Mouse (Mus musculus) cortical plate, adult 2 months (tissue): Measurements from ENCODE around the gene 4930451I11Rik.
A peak's percentile ranks its signal among the peaks of the same experiment; 100 is the strongest.

ENCODE experiments used
- CTCF ChIP-seq: fragments of 200-500 bp; IDR thresholded peaks from 2 replicates; pipeline ENCODE4 v1.5.1; 2011; ENCODE audit warnings: mild to moderate bottlenecking, control low read depth, low read length; ENCODE audit not compliant: insufficient read depth; ENCODE audit errors: extremely low read depth
- POLR2A ChIP-seq: fragments of 200-500 bp; IDR thresholded peaks from 2 replicates; pipeline ENCODE4 v1.6.1; 2011; ENCODE audit warnings: mild to moderate bottlenecking, low read length, control low read depth; ENCODE audit not compliant: insufficient read depth; ENCODE audit errors: extremely low read depth

DNA sequence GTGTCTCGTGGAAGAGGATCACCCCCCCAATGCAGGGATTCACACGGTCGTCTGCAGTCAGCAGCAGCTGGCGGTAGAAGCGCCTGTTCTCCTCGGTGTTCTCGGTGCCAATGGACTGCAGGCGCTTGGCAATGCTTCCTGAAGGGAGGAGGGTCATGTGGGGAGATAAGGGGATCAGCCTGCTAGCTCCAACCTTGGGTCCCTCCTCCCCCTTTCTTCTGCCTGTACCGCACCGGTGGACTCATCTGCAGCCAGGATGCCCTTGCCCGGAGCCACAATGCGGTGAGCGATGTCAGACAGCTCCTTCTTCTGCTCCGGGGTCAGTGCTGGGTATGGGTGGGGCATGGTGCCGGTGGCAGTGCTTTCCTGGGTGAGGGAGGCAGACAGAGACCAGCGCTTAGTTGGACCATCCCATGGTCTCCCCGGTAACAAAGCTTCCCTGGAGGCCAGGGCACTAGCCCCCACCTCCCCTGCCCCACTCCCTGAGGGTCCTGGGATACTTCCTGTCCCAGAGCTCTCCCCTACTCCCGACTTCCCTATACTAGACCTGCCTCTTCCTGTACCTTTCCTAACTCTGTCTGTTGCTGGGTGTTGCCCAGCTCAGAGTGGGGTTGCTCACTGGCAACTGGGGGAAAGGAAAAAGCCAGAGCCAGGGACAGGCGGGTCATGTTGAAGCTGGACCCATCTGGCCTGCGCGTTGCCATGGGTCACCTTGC is 33.9 kb downstream of the 4930451I11Rik start, which contains the start of gene Fam57b:
- 0 out of 2 replicates have a peak, but pooled peaks have one; percentile 32 for TF ChIP-seq POLR2A
- TF ChIP-seq CTCF, result no peak
